Mouse (Mus musculus) urinary bladder, adult 2 months (tissue): ENCODE results near the gene Elp4. TPM values are rescaled to one million over a fixed set of nuclear protein-coding genes. Genes with fewer than 3 reads are reported as not detected.

Source experiments
- DNase-seq: peaks from one replicate; pipeline ENCODE4 v3.0.0; 2022; ENCODE audit warnings: low spot score
- polyA plus RNA-seq: library from polyadenylated mRNA; depleted of rRNA; stranded (reverse); fragments of >200 nt; gene quantifications from 2 replicates; pipeline ENCODE4 v1.2.3, GENCODE M21; 2012

The Elp4 gene
- polyA plus RNA-seq, 1 experiment: 7.5 TPM

- no peak for DNase-seq
These were observed 188.8 kb downstream of the Elp4 start for GRCm38 (mm10) chr2:105715409-105716115.

- no peak for DNase-seq
These were observed 193.9 kb downstream of the Elp4 start for GRCm38 (mm10) chr2:105710511-105710910.

- no peak for DNase-seq
These were observed 195.2 kb downstream of the Elp4 start for GRCm38 (mm10) chr2:105709126-105709525.

GRCm38 (mm10) chr2:105705320-105705719, 199.0 kb downstream of the Elp4 start:
- DNase-seq: no peak

- no peak for DNase-seq
These were observed 201.8 kb downstream of the Elp4 start for GRCm38 (mm10) chr2:105702586-105702985.

GRCm38 (mm10) chr2:105701781-105702180, 202.6 kb downstream of the Elp4 start:
- no peak for DNase-seq

- no peak for DNase-seq
These were observed 205.7 kb downstream of the Elp4 start for GRCm38 (mm10) chr2:105698631-105699030.

- DNase-seq: no peak
These were observed 206.6 kb downstream of the Elp4 start for GRCm38 (mm10) chr2:105697741-105698140.

- no peak for DNase-seq
These were observed 213.1 kb downstream of the Elp4 start for GRCm38 (mm10) chr2:105691296-105691695.

GRCm38 (mm10) chr2:105689771-105690639, 214.4 kb downstream of the Elp4 start:
- no peak for DNase-seq

- no peak for DNase-seq
These were observed 215.0 kb downstream of the Elp4 start for GRCm38 (mm10) chr2:105689304-105689770.

GRCm38 (mm10) chr2:105688436-105689303, 215.7 kb downstream of the Elp4 start:
- no peak for DNase-seq

- DNase-seq: no peak
These were observed 216.4 kb downstream of the Elp4 start for GRCm38 (mm10) chr2:105688011-105688410.

- no peak for DNase-seq
These were observed 216.9 kb downstream of the Elp4 start for GRCm38 (mm10) chr2:105687317-105687991.

GRCm38 (mm10) chr2:105686363-105687316, 217.7 kb downstream of the Elp4 start:
- DNase-seq: no peak

- DNase-seq: no peak
These were observed 218.7 kb downstream of the Elp4 start for GRCm38 (mm10) chr2:105685651-105686050.

GRCm38 (mm10) chr2:105684991-105685650, 219.2 kb downstream of the Elp4 start:
- DNase-seq: no peak

GRCm38 (mm10) chr2:105683771-105684410, 220.5 kb downstream of the Elp4 start:
- no peak for DNase-seq
